Mouse (Mus musculus): ENCODE measurements at regions not wholly inside any gene's neighbourhood (a gene's known extent, or its start where the extent isn't known, plus 50 kb on each side); places are given as distances from the start of the nearest gene placed in this dataset.

- no peak for DNase-seq (ENCODE audit: low spot score)
These were observed 170.2 kb downstream of the Btg1 start for GRCm38 (mm10) chr10:96786903-96787571.

- DNase-seq (ENCODE audit: low spot score) = no peak
These were observed 170.8 kb downstream of the Btg1 start for GRCm38 (mm10) chr10:96787572-96787946.

- DNase-seq (ENCODE audit: low spot score) = no peak
These were observed 171.7 kb downstream of the Btg1 start for GRCm38 (mm10) chr10:96788352-96789016.

- no peak for DNase-seq (ENCODE audit: low spot score)
These were observed 180.3 kb downstream of the Btg1 start for GRCm38 (mm10) chr10:96797116-96797515.

GRCm38 (mm10) chr10:96800801-96801200 lies 184.0 kb downstream of the Btg1 start:
- DNase-seq (ENCODE audit: low spot score) = no peak

- no peak for DNase-seq (ENCODE audit: low spot score)
These were observed 187.4 kb downstream of the Btg1 start for GRCm38 (mm10) chr10:96804030-96804784.

- DNase-seq (ENCODE audit: low spot score) = no peak
These were observed 189.8 kb downstream of the Btg1 start for GRCm38 (mm10) chr10:96806579-96806978.

- no peak for DNase-seq (ENCODE audit: low spot score)
These were observed 205.0 kb downstream of the Btg1 start for GRCm38 (mm10) chr10:96821852-96822251.

- no peak for DNase-seq (ENCODE audit: low spot score)
These were observed 205.8 kb downstream of the Btg1 start for GRCm38 (mm10) chr10:96822344-96823335.

GRCm38 (mm10) chr10:96826234-96826788 lies 209.5 kb downstream of the Btg1 start:
- DNase-seq (ENCODE audit: low spot score) = no peak

- no peak for DNase-seq (ENCODE audit: low spot score)
These were observed 211.2 kb downstream of the Btg1 start for GRCm38 (mm10) chr10:96827971-96828370.

GRCm38 (mm10) chr10:96828581-96829246 lies 211.9 kb downstream of the Btg1 start:
- no peak for DNase-seq (ENCODE audit: low spot score)

GRCm38 (mm10) chr10:96831071-96831470 lies 214.3 kb downstream of the Btg1 start:
- no peak for DNase-seq (ENCODE audit: low spot score)

GRCm38 (mm10) chr10:96837230-96837629 lies 220.4 kb downstream of the Btg1 start:
- no peak for DNase-seq (ENCODE audit: low spot score)

GRCm38 (mm10) chr10:96841128-96841527 lies 224.3 kb downstream of the Btg1 start:
- DNase-seq (ENCODE audit: low spot score) = no peak

GRCm38 (mm10) chr10:96841956-96842355 lies 225.2 kb downstream of the Btg1 start:
- no peak for DNase-seq (ENCODE audit: low spot score)

GRCm38 (mm10) chr10:96845906-96846305 lies 229.1 kb downstream of the Btg1 start:
- no peak for DNase-seq (ENCODE audit: low spot score)

GRCm38 (mm10) chr10:96847028-96847427 lies 230.2 kb downstream of the Btg1 start:
- no peak for DNase-seq (ENCODE audit: low spot score)

- no peak for DNase-seq (ENCODE audit: low spot score)
These were observed 230.8 kb downstream of the Btg1 start for GRCm38 (mm10) chr10:96847433-96848165.

- no peak for DNase-seq (ENCODE audit: low spot score)
These were observed 231.7 kb downstream of the Btg1 start for GRCm38 (mm10) chr10:96848496-96848895.
